Mouse (Mus musculus): ENCODE measurements around the gene Sohlh1. TPM values are rescaled to one million over a fixed set of nuclear protein-coding genes. Genes with fewer than 3 reads are reported as not detected.

Sohlh1 gene
- polyA plus RNA-seq, 1 experiment from 2014 or later: 0.16 TPM

DNA sequence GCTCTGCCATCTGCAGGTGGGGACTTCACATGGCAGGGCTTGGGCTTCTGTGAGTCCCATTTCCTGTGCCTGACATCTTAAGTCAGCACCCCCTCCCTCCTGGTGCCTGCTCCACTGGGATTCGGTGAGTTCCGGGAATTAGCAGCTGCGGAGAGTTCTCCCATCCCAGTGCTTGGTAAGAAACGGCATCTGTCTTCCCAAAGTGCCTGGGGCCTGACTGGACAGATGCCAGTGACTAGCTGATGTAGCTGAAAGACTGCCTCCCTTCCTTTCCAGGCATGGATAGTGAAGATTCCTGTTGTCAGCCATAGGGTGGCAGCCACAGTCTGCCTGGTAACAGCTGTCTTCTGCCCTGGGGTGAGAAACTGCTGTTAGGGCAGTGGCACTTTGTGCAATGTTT lies 18.4 kb upstream of the Sohlh1 start:
- Histone ChIP-seq H3K27ac (no peak overlapping the region), H3K4me1 (replicated peaks) (peaks cover 15% of the 10 kb centered on the region), H3K27me3 (peaks cover 59% of the 10 kb centered on the region), H3K4me3 (replicated peaks) (no peak overlapping the region), H3K9me3 (no peaks in the 10 kb centered on the region), H3K4me2 (no peak overlapping the region), H3K36me3 (no peaks in the 10 kb centered on the region), H3K9ac (replicated peaks) (no peak overlapping the region)
- ATAC-seq (ENCODE audit: insufficient number of reproducible peaks, insufficient read depth, low FRiP score, low TSS enrichment, low read depth): no peak
- WGBS: 16% methylated on average over 4 of the region's 4 CpGs

DNA sequence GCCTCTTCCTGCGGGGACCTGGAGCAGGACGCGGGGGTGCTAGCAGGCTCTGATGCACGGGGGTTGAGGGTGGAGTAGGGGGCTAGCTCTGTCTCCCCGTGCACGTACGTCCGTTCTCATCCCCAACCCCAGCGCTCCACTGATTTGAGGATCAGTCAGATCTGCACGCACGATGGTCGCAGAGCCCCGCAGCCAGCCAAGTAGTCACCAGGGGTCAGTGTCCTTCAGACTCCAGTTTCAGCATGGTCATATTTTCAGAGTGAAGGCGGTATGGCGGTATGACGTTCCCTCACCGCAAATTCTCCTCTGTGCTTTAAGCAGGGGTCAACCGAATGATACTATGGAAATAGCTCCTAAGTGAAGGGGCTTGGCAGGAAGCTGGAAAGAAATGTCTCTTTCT lies 17.2 kb upstream of the Sohlh1 start:
- no peaks in the 10 kb centered on the region for H3K36me3 ChIP-seq
- no peak overlapping the region for H3K27ac ChIP-seq
- 5% methylated on average over 18 of the region's 18 CpGs for WGBS
- peaks cover 15% of the 10 kb centered on the region for H3K4me1 ChIP-seq (replicated peaks)
- H3K9me3 ChIP-seq: no peaks in the 10 kb centered on the region
- peak overlapping the region; percentile 46 for H3K4me3 ChIP-seq (replicated peaks)
- no peak for ATAC-seq (ENCODE audit: insufficient number of reproducible peaks, insufficient read depth, low FRiP score, low TSS enrichment, low read depth)
- H3K9ac ChIP-seq (replicated peaks): no peak overlapping the region
- H3K27me3 ChIP-seq: peaks cover 59% of the 10 kb centered on the region
- peak overlapping the region; percentile 89 for H3K4me2 ChIP-seq

GRCm38 (mm10) chr2:25863337-25864131 lies 16.5 kb upstream of the Sohlh1 start, which contains the start of gene Kcnt1:
Kcnt1 (plus strand) TSS chr2:25863734.
- Histone ChIP-seq H3K36me3 (no peaks in the 10 kb centered on the region), H3K27ac (no peak within 1 kb of the TSS), H3K4me2 (peak within 1 kb of the TSS; percentile 89), H3K9ac (replicated peaks) (no peak within 1 kb of the TSS), H3K9me3 (no peaks in the 10 kb centered on the region), H3K4me1 (replicated peaks) (peaks cover 15% of the 10 kb centered on the region), H3K4me3 (replicated peaks) (peak within 1 kb of the TSS; percentile 46), H3K27me3 (peaks cover 58% of the 10 kb centered on the region)
- no peak for ATAC-seq (ENCODE audit: insufficient number of reproducible peaks, insufficient read depth, low FRiP score, low TSS enrichment, low read depth)
- WGBS: under 1% methylated on average over 51 of the region's 53 CpGs

DNA sequence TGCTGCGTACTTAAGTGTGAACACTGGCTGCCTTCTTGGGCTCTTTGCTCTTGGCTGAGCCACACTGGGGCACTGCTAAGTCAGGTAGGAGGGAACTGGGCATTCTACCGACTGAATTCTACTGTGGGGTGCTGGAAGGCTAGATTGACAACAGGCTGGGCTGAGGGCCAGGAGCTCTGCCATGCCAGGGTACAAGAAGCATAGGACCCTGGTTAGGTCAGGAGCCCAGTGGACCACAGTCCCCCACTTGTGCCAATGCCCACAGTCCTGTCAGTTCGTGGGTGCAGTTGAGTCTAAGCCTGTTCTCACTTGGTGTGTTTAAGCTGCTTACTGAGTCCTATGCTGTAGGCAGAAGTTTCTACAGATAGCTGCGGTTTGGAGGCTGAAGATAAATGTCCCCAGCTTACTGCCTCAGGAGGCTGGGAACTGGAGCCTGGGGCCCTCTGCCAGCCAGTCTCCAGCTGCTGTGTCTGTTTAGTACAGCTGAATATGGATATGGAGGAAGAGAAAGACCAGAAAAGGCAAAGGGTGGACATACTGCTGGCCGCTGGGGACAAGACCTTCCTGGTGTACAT lies 15.7 kb upstream of the Sohlh1 start:
- H3K27me3 ChIP-seq: peaks cover 55% of the 10 kb centered on the region
- no peak overlapping the region for H3K27ac ChIP-seq
- no peaks in the 10 kb centered on the region for H3K36me3 ChIP-seq
- peaks cover 15% of the 10 kb centered on the region for H3K4me1 ChIP-seq (replicated peaks)
- no peak overlapping the region for H3K4me3 ChIP-seq (replicated peaks)
- H3K4me2 ChIP-seq: peak overlapping the region; percentile 89; the same call in 1 of the 2 replicates
- H3K9me3 ChIP-seq: no peaks in the 10 kb centered on the region
- no peak for ATAC-seq (ENCODE audit: insufficient number of reproducible peaks, insufficient read depth, low FRiP score, low TSS enrichment, low read depth)
- 69% methylated on average over 5 of the region's 5 CpGs for WGBS
- H3K9ac ChIP-seq (replicated peaks): no peak overlapping the region

DNA sequence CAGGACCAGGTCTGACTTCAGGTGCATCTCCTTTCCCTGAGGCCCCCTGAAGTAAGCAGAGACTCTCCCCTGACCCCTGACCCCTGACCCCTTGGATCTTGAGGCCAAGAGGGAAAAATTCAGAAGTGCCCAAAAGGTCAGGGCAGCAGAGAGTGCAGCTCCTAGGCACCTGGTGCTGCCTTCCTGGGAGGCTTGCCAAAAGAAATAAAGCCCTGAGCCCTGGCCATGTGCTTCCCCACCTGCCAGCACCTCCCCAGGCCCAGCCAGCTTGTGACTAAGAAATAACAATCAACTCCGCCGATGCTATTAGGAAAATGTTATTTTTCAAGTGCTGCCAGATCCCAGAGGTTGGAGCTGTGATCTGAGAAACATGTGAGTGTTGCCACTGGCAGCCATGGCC lies 15.0 kb upstream of the Sohlh1 start:
- WGBS: 77% methylated on average over 2 of the region's 2 CpGs
- ATAC-seq (ENCODE audit: insufficient number of reproducible peaks, insufficient read depth, low FRiP score, low TSS enrichment, low read depth): no peak
- no peaks in the 10 kb centered on the region for H3K36me3 ChIP-seq
- peaks cover 15% of the 10 kb centered on the region for H3K4me1 ChIP-seq (replicated peaks)
- H3K4me3 ChIP-seq (replicated peaks): no peak overlapping the region
- no peaks in the 10 kb centered on the region for H3K9me3 ChIP-seq
- no peak overlapping the region for H3K9ac ChIP-seq (replicated peaks)
- peaks cover 52% of the 10 kb centered on the region for H3K27me3 ChIP-seq
- H3K4me2 ChIP-seq: no peak overlapping the region
- no peak overlapping the region for H3K27ac ChIP-seq

DNA sequence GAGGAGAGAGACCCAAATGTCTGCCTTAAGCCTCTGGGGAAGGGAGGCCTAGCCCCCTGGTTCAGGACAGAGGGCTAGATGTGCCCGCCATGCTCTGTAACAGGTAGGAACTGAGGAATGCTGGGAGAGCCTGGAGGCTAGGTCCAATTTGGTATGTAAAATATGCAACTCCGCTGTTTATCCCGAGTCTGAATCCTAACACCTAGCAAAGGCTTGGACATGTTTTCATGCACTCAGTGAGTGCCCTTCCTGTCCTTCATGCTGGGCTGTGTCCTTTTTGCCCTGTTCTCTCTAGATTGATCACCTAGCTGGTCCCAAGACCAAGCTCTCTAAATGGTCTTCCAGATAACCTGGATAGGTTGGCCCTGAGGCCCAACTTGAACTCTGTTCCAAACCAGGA lies 12.8 kb upstream of the Sohlh1 start:
- no peak for ATAC-seq (ENCODE audit: insufficient number of reproducible peaks, insufficient read depth, low FRiP score, low TSS enrichment, low read depth)

DNA sequence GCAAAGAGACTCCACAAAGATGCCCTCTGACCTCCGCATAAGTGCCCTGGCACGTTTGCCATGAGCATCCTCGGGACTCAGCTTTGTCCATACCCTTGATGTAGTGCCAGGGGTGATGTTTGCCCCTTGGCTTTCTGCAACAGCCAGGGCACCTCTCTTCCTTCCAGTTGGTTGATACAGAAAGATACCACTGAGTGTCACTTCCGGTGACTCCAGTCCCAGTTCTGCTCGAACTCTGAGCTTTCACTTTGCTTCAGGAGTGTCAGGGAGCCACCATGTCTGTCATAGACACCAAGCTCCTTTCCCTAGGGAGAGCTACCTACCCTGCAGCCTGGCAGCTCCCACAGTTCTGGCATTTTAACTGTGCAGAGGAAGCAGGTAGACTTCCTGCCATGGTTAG lies 7.0 kb upstream of the Sohlh1 start:
- no peak overlapping the region for H3K4me2 ChIP-seq
- no peaks in the 10 kb centered on the region for H3K4me1 ChIP-seq (replicated peaks)
- no peak overlapping the region for H3K4me3 ChIP-seq (replicated peaks)
- no peak overlapping the region for H3K9ac ChIP-seq (replicated peaks)
- no peaks in the 10 kb centered on the region for H3K36me3 ChIP-seq
- no peak for ATAC-seq (ENCODE audit: insufficient number of reproducible peaks, insufficient read depth, low FRiP score, low TSS enrichment, low read depth)
- H3K9me3 ChIP-seq: no peaks in the 10 kb centered on the region
- no peak overlapping the region for H3K27ac ChIP-seq
- 80% methylated on average over 5 of the region's 5 CpGs for WGBS
- H3K27me3 ChIP-seq: no peaks in the 10 kb centered on the region

More for the DNA sequence above, 12.8 kb upstream of the Sohlh1 start:
- peaks cover 15% of the 10 kb centered on the region for H3K4me1 ChIP-seq (replicated peaks)
- no peaks in the 10 kb centered on the region for H3K9me3 ChIP-seq
- no peaks in the 10 kb centered on the region for H3K36me3 ChIP-seq
- 83% methylated on average over 3 of the region's 3 CpGs for WGBS
- H3K27me3 ChIP-seq: peaks cover 31% of the 10 kb centered on the region
- no peak overlapping the region for H3K4me3 ChIP-seq (replicated peaks)
- H3K27ac ChIP-seq: no peak overlapping the region
- H3K9ac ChIP-seq (replicated peaks): no peak overlapping the region
- H3K4me2 ChIP-seq: no peak overlapping the region

- no peak overlapping the region for H3K9ac ChIP-seq (replicated peaks)
- 64% methylated on average over 3 of the region's 3 CpGs for WGBS
- H3K4me2 ChIP-seq: no peak overlapping the region
- H3K27me3 ChIP-seq: no peaks in the 10 kb centered on the region
- H3K4me1 ChIP-seq (replicated peaks): no peaks in the 10 kb centered on the region
- no peak overlapping the region; the same call in 1 of the 2 replicates for H3K27ac ChIP-seq
- no peaks in the 10 kb centered on the region for H3K36me3 ChIP-seq
- no peaks in the 10 kb centered on the region for H3K9me3 ChIP-seq
- no peak for ATAC-seq (ENCODE audit: insufficient number of reproducible peaks, insufficient read depth, low FRiP score, low TSS enrichment, low read depth)
- H3K4me3 ChIP-seq (replicated peaks): no peak overlapping the region
Measured at GRCm38 (mm10) chr2:25852626-25853025, 5.6 kb upstream of the Sohlh1 start.

DNA sequence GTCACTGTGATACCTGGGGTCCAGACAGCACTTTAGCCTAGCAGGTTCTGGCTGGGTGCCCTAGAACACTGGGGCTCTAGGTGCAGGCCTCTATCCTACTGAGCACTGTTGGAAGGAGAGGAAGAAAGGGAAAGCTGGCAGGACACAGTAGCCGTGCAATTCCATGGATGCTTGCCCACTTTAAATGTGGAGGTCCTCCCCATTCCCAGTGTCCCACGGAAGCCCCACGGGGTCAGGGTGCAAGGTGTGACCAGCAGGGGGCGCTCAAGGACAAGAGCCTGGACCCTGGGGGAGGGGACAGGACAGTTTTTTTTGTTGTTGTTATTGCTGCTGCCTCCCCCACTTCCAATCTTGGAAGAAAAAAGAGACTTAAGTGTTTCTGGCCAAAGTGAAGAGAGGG lies 3.3 kb upstream of the Sohlh1 start:
- Histone ChIP-seq H3K4me1 (replicated peaks) (0 out of 2 replicates have a peak, but pooled peaks cover 13% of the 10 kb centered on the region), H3K9me3 (no peaks in the 10 kb centered on the region), H3K27ac (no peak overlapping the region), H3K27me3 (no peaks in the 10 kb centered on the region), H3K4me2 (no peak overlapping the region), H3K9ac (replicated peaks) (no peak overlapping the region), H3K36me3 (no peaks in the 10 kb centered on the region), H3K4me3 (replicated peaks) (no peak overlapping the region)
- ATAC-seq (ENCODE audit: insufficient number of reproducible peaks, insufficient read depth, low FRiP score, low TSS enrichment, low read depth): no peak
- WGBS: 14% methylated on average over 4 of the region's 4 CpGs

DNA sequence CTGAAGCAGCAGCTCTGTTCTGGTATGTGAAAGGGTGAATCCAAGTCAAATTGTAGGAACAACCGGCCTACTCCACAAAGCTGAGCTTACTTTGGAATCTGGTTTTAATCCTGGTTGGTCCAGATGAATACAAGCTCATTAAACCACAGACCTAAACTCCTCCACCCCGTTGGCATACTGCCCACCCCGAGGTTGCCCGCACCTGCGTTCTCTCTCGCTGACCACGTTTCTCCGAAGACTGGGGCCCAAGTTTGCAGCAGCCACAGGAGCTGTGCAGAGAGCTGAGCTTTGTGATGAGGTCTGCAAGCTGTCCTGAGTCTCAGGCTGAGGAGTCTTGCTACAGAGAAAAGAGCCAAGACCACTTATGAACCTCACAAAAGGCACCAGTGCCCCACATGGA lies 532 bp downstream of the Sohlh1 start:
- ATAC-seq (ENCODE audit: insufficient number of reproducible peaks, insufficient read depth, low FRiP score, low TSS enrichment, low read depth): no peak
- H3K27me3 ChIP-seq: no peaks in the 10 kb centered on the region

GRCm38 (mm10) chr2:25844097-25844496 lies 3.0 kb downstream of the Sohlh1 start:
- ATAC-seq (ENCODE audit: insufficient number of reproducible peaks, insufficient read depth, low FRiP score, low TSS enrichment, low read depth): no peak
- no peak overlapping the region for H3K27ac ChIP-seq
- no peak overlapping the region for H3K4me2 ChIP-seq
- H3K4me1 ChIP-seq (replicated peaks): 0 out of 2 replicates have a peak, but pooled peaks cover 13% of the 10 kb centered on the region
- H3K9me3 ChIP-seq: no peaks in the 10 kb centered on the region
- H3K36me3 ChIP-seq: no peaks in the 10 kb centered on the region
- H3K27me3 ChIP-seq: no peaks in the 10 kb centered on the region
- no peak overlapping the region for H3K4me3 ChIP-seq (replicated peaks)
- 86% methylated on average over 3 of the region's 3 CpGs for WGBS
- H3K9ac ChIP-seq (replicated peaks): peak overlapping the region; percentile 8; the same call in 1 of the 2 replicates

More for the DNA sequence above, 532 bp downstream of the Sohlh1 start:
- no peak overlapping the region for H3K4me2 ChIP-seq
- H3K27ac ChIP-seq: no peak overlapping the region
- 0 out of 2 replicates have a peak, but pooled peaks cover 13% of the 10 kb centered on the region for H3K4me1 ChIP-seq (replicated peaks)
- H3K9ac ChIP-seq (replicated peaks): no peak overlapping the region
- WGBS: 69% methylated on average over 8 of the region's 8 CpGs
- no peak overlapping the region for H3K4me3 ChIP-seq (replicated peaks)
- H3K9me3 ChIP-seq: no peaks in the 10 kb centered on the region
- no peaks in the 10 kb centered on the region for H3K36me3 ChIP-seq

Data from limb, embryonic 12.5 days (tissue).